Mouse (Mus musculus): ENCODE measurements around the gene B3galt5. TPM values are rescaled to one million over a fixed set of nuclear protein-coding genes. Genes with fewer than 3 reads are reported as not detected.
A peak's percentile ranks its signal among the peaks of the same experiment; 100 is the strongest.

Gene B3galt5
- 10 to 100 TPM; 19.5 to 19.9 TPM for total RNA-seq (2021)

- intact Hi-C loops (cut with DNase I), result no loop called here
- DNase-seq (ENCODE audit: low spot score in 2 of 2), result no peak
Measured at GRCm38 (mm10) chr16:96235366-96235970, at the start of gene B3galt5. Gene B3galt5, plus strand, starts transcription at chr16:96235801.

- no peak for DNase-seq (ENCODE audit: low spot score in 2 of 2)
- intact Hi-C loops (cut with DNase I), result no loop called here
Measured at GRCm38 (mm10) chr16:96187619-96188018, 48.0 kb upstream of the B3galt5 start.

GRCm38 (mm10) chr16:96191531-96192506 lies 43.8 kb upstream of the B3galt5 start, which contains the start of gene Lca5l:
Gene Lca5l, minus strand, starts transcription at chr16:96192271.
- intact Hi-C loops (cut with DNase I), result loop anchor here (5.0 kb wide), 1 partner anchor 35 kb away; no protein-coding TSS in a partner anchor
- peak; percentile 99 to 100 for DNase-seq (ENCODE audit: low spot score in 2 of 2)

- peak in 1 of 2 experiments; percentile 17 for DNase-seq (ENCODE audit: low spot score in 2 of 2)
- intact Hi-C loops (cut with DNase I), result no loop called here
Measured at GRCm38 (mm10) chr16:96199913-96200701, 35.5 kb upstream of the B3galt5 start, which contains the start of gene Sh3bgr. Gene Sh3bgr, plus strand, starts transcription at chr16:96200450.

GRCm38 (mm10) chr16:96200702-96201028 lies 34.9 kb upstream of the B3galt5 start:
- intact Hi-C loops (cut with DNase I), result no loop called here
- DNase-seq (ENCODE audit: low spot score in 2 of 2), result no peak

GRCm38 (mm10) chr16:96201485-96202232 lies 33.9 kb upstream of the B3galt5 start:
- DNase-seq (ENCODE audit: low spot score in 2 of 2), result no peak
- intact Hi-C loops (cut with DNase I), result no loop called here

GRCm38 (mm10) chr16:96209789-96210188 lies 25.8 kb upstream of the B3galt5 start:
- intact Hi-C loops (cut with DNase I), result no loop called here
- no peak for DNase-seq (ENCODE audit: low spot score in 2 of 2)

- intact Hi-C loops (cut with DNase I), result no loop called here
- DNase-seq (ENCODE audit: low spot score in 2 of 2), result no peak
Measured at GRCm38 (mm10) chr16:96210856-96211255, 24.7 kb upstream of the B3galt5 start.

- no peak for DNase-seq (ENCODE audit: low spot score in 2 of 2)
- intact Hi-C loops (cut with DNase I), result no loop called here
Measured at GRCm38 (mm10) chr16:96213027-96213426, 22.6 kb upstream of the B3galt5 start.

GRCm38 (mm10) chr16:96221491-96221890 lies 14.1 kb upstream of the B3galt5 start:
- intact Hi-C loops (cut with DNase I), result no loop called here
- DNase-seq (ENCODE audit: low spot score in 2 of 2), result no peak

- intact Hi-C loops (cut with DNase I), result no loop called here
- DNase-seq (ENCODE audit: low spot score in 2 of 2), result no peak
Measured at GRCm38 (mm10) chr16:96221959-96222358, 13.6 kb upstream of the B3galt5 start.

GRCm38 (mm10) chr16:96222452-96222851 lies 13.1 kb upstream of the B3galt5 start:
- intact Hi-C loops (cut with DNase I), result no loop called here
- DNase-seq (ENCODE audit: low spot score in 2 of 2), result no peak

- DNase-seq (ENCODE audit: low spot score in 2 of 2), result no peak
- intact Hi-C loops (cut with DNase I), result no loop called here
Measured at GRCm38 (mm10) chr16:96228438-96228837, 7.2 kb upstream of the B3galt5 start.

GRCm38 (mm10) chr16:96229044-96229555 lies 6.5 kb upstream of the B3galt5 start:
- intact Hi-C loops (cut with DNase I), result no loop called here
- no peak for DNase-seq (ENCODE audit: low spot score in 2 of 2)

GRCm38 (mm10) chr16:96230411-96230810 lies 5.2 kb upstream of the B3galt5 start:
- intact Hi-C loops (cut with DNase I), result loop anchor here (2.0 kb wide), 1 partner anchor 110 kb away; no protein-coding TSS in a partner anchor
- peak; percentile 51 to 53 for DNase-seq (ENCODE audit: low spot score in 2 of 2)

GRCm38 (mm10) chr16:96231251-96231650 lies 4.3 kb upstream of the B3galt5 start:
- intact Hi-C loops (cut with DNase I), result loop anchor here (2.0 kb wide), 1 partner anchor 110 kb away; no protein-coding TSS in a partner anchor
- DNase-seq (ENCODE audit: low spot score in 2 of 2), result no peak

- no peak for DNase-seq (ENCODE audit: low spot score in 2 of 2)
- intact Hi-C loops (cut with DNase I), result loop anchor here (2.0 kb wide), 1 partner anchor 109 kb away; no protein-coding TSS in a partner anchor
Measured at GRCm38 (mm10) chr16:96231974-96232373, 3.6 kb upstream of the B3galt5 start.

- intact Hi-C loops (cut with DNase I), result no loop called here
- DNase-seq (ENCODE audit: low spot score in 2 of 2), result no peak
Measured at GRCm38 (mm10) chr16:96233996-96234395, 1.6 kb upstream of the B3galt5 start.

- intact Hi-C loops (cut with DNase I), result no loop called here
- DNase-seq (ENCODE audit: low spot score in 2 of 2), result no peak
Measured at GRCm38 (mm10) chr16:96244496-96244895, 8.9 kb downstream of the B3galt5 start.
